Mouse (Mus musculus) megakaryocyte, embryonic 14.5 days (primary cell): ENCODE data around the gene Ubb. TPM values are rescaled to one million over a fixed set of nuclear protein-coding genes. Genes with fewer than 3 reads are reported as not detected.
A peak's percentile ranks its signal among the peaks of the same experiment; 100 is the strongest.

Experiments
- H3K27me3 ChIP-seq: replicated peaks from 2 replicates; pipeline ENCODE3; 2012; ENCODE audit warnings: inconsistent platforms
- H3K36me3 ChIP-seq: replicated peaks from 2 replicates; pipeline ENCODE3; 2012; ENCODE audit warnings: low read length, inconsistent platforms, mixed read lengths
- H3K4me1 ChIP-seq: 2 replicates; pipeline ENCODE4 v1.6.1; 2012; ENCODE audit warnings: inconsistent platforms
- H3K4me3 ChIP-seq: replicated peaks from 2 replicates; pipeline ENCODE3; 2012; ENCODE audit warnings: moderate library complexity, mild to moderate bottlenecking, inconsistent platforms
- H3K9me3 ChIP-seq: 2 replicates; pipeline ENCODE4 v1.6.1; 2012; ENCODE audit warnings: inconsistent platforms
- FLI1 ChIP-seq: IDR thresholded peaks from 2 replicates; pipeline ENCODE4 v1.6.1; 2012; ENCODE audit warnings: low read length, inconsistent platforms, mixed read lengths
- GATA1 ChIP-seq: IDR thresholded peaks from 3 replicates; pipeline ENCODE4 v1.6.1; 2012; ENCODE audit warnings: mixed read lengths, low read length, inconsistent platforms, borderline replicate concordance
- polyA plus RNA-seq: library from polyadenylated mRNA; stranded (reverse); fragments of >175 nt; gene quantifications from 2 replicates; pipeline ENCODE4 v1.2.3, GENCODE M21; 2012; ENCODE audit warnings: low replicate concordance; ENCODE audit not compliant: insufficient read depth

Ubb gene
- polyA plus RNA-seq, 1 experiment: 1,175 TPM

- Histone ChIP-seq H3K36me3 (peaks cover 6% of the 10 kb centered on the region), H3K4me1 (peaks cover 8% of the 10 kb centered on the region; the same call in 1 of the 2 replicates), H3K4me3 (no peak overlapping the region), H3K27me3 (peaks cover 7% of the 10 kb centered on the region), H3K9me3 (peaks cover 4% of the 10 kb centered on the region; the same call in 1 of the 2 replicates)
- no peak for TF ChIP-seq FLI1
- no peak for TF ChIP-seq GATA1
These were observed 28.7 kb upstream of the Ubb start for GRCm38 (mm10) chr11:62522283-62522682.

GRCm38 (mm10) chr11:62537089-62537488, 13.9 kb upstream of the Ubb start:
- Histone ChIP-seq H3K36me3 (peaks cover 12% of the 10 kb centered on the region), H3K4me3 (no peak overlapping the region), H3K27me3 (peaks cover 26% of the 10 kb centered on the region), H3K4me1 (peaks cover 27% of the 10 kb centered on the region), H3K9me3 (no peaks in the 10 kb centered on the region)
- TF ChIP-seq FLI1 (no peak), GATA1 (no peak)

- H3K27me3 ChIP-seq: peaks cover 26% of the 10 kb centered on the region
- peaks cover 8% of the 10 kb centered on the region for H3K36me3 ChIP-seq
- H3K9me3 ChIP-seq: no peaks in the 10 kb centered on the region
- peaks cover 27% of the 10 kb centered on the region for H3K4me1 ChIP-seq
- TF ChIP-seq GATA1 (no peak), FLI1 (no peak)
- peak overlapping the region; percentile 80 for H3K4me3 ChIP-seq
These were observed 13.4 kb upstream of the Ubb start for GRCm38 (mm10) chr11:62537590-62537989.

- peaks cover 27% of the 10 kb centered on the region for H3K4me1 ChIP-seq
- TF ChIP-seq FLI1 (no peak), GATA1 (no peak)
- H3K36me3 ChIP-seq: peaks cover 7% of the 10 kb centered on the region
- peak overlapping the region; percentile 96 for H3K4me3 ChIP-seq
- H3K27me3 ChIP-seq: peaks cover 26% of the 10 kb centered on the region
- no peaks in the 10 kb centered on the region for H3K9me3 ChIP-seq
These were observed 12.5 kb upstream of the Ubb start for GRCm38 (mm10) chr11:62538321-62539088.

- no peaks in the 10 kb centered on the region for H3K9me3 ChIP-seq
- H3K27me3 ChIP-seq: peaks cover 24% of the 10 kb centered on the region
- H3K36me3 ChIP-seq: peaks cover 5% of the 10 kb centered on the region
- TF ChIP-seq FLI1 (no peak), GATA1 (no peak)
- peaks cover 27% of the 10 kb centered on the region for H3K4me1 ChIP-seq
- peak within 1 kb of the TSS; percentile 96 for H3K4me3 ChIP-seq
These were observed 11.7 kb upstream of the Ubb start, which contains the start of gene Cenpv for GRCm38 (mm10) chr11:62539089-62539890. Gene Cenpv, minus strand, starts transcription at chr11:62539261.

GRCm38 (mm10) chr11:62540167-62540566, 10.8 kb upstream of the Ubb start:
- Histone ChIP-seq H3K4me1 (peaks cover 30% of the 10 kb centered on the region), H3K9me3 (no peaks in the 10 kb centered on the region), H3K36me3 (peaks cover 5% of the 10 kb centered on the region), H3K4me3 (no peak overlapping the region), H3K27me3 (peaks cover 24% of the 10 kb centered on the region)
- TF ChIP-seq FLI1 (no peak), GATA1 (no peak)

- H3K9me3 ChIP-seq: no peaks in the 10 kb centered on the region
- TF ChIP-seq FLI1 (no peak), GATA1 (no peak)
- peaks cover 30% of the 10 kb centered on the region for H3K4me1 ChIP-seq
- H3K27me3 ChIP-seq: peaks cover 24% of the 10 kb centered on the region
- H3K4me3 ChIP-seq: no peak overlapping the region
- H3K36me3 ChIP-seq: no peaks in the 10 kb centered on the region
These were observed 10.0 kb upstream of the Ubb start for GRCm38 (mm10) chr11:62540969-62541368.

GRCm38 (mm10) chr11:62541581-62541980, 9.4 kb upstream of the Ubb start:
- H3K9me3 ChIP-seq: no peaks in the 10 kb centered on the region
- peaks cover 24% of the 10 kb centered on the region for H3K27me3 ChIP-seq
- no peak for TF ChIP-seq GATA1
- no peak overlapping the region for H3K4me3 ChIP-seq
- no peaks in the 10 kb centered on the region for H3K36me3 ChIP-seq
- H3K4me1 ChIP-seq: peaks cover 30% of the 10 kb centered on the region

GRCm38 (mm10) chr11:62543991-62544390, 7.0 kb upstream of the Ubb start:
- Histone ChIP-seq H3K4me1 (peaks cover 21% of the 10 kb centered on the region), H3K9me3 (no peaks in the 10 kb centered on the region), H3K27me3 (peaks cover 13% of the 10 kb centered on the region), H3K4me3 (no peak overlapping the region), H3K36me3 (no peaks in the 10 kb centered on the region)
- no peak for TF ChIP-seq GATA1
- no peak for TF ChIP-seq FLI1

GRCm38 (mm10) chr11:62549782-62550181, 1.2 kb upstream of the Ubb start:
- no peaks in the 10 kb centered on the region for H3K27me3 ChIP-seq
- no peak for TF ChIP-seq GATA1
- no peak for TF ChIP-seq FLI1
- H3K4me1 ChIP-seq: peaks cover 28% of the 10 kb centered on the region
- peaks cover 18% of the 10 kb centered on the region for H3K36me3 ChIP-seq
- H3K9me3 ChIP-seq: no peaks in the 10 kb centered on the region
- peak overlapping the region; percentile 96 for H3K4me3 ChIP-seq
